Mouse (Mus musculus): ENCODE results near the gene Ifnb1. TPM values are rescaled to one million over a fixed set of nuclear protein-coding genes. Genes with fewer than 3 reads are reported as not detected.

Ifnb1 gene
- not detected in 2 replicates for polyA plus RNA-seq (2012; rRNA removed)

DNA sequence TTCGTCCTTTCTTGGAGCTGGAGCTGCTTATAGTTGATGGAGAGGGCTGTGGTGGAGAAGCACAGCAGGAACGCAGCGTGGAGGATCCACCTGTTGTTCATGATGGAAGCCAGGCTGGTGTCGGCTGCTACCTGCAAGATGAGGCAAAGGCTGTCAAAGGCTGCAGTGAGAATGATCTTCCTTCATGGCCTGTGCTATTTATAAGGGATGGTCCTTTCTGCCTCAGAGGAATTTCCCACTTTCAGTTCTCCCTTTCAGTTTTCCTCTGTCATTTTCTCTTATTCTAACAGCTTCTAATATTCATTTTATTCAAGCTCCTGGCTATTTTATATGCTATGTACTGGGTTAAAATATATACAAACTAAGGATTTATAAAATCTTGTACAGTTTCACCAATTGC lies at the start of gene Ifnb1:
TSS of gene Ifnb1 (minus strand) at position 101 of the 400 bp plus-strand sequence.

DNA sequence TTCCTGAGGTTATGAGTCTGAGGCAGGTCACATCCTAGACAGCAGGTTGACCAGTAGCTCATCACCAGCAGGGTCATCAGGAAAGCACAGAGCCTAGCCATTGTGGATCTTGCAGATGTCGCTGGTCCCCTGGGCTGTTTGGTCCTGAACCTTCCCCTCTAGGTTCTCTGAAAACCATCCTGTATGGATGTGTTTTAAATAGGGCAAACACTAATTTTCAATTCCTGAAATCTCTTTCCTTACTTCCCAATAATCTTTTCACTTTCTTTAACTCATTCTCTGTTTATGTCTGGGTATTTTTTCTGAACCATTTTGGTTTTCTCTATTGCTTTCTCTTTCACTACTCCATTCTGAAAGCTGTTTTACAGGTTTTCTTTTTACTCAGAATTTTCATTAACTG lies 49.1 kb upstream of the Ifnb1 start, which contains the start of gene Ifna14:
TSS of gene Ifna14 (minus strand) at position 101 of the 400 bp plus-strand sequence.

GRCm38 (mm10) chr4:88558145-88558544 lies 35.6 kb upstream of the Ifnb1 start, which contains the start of gene Ifna15:
Gene Ifna15, minus strand, starts transcription at chr4:88558245.

Other genes with a start within 250 kb of the Ifnb1 start
- 1.3 TPM in 2 replicates for gene Hacd4, start 83.8 kb downstream of the Ifnb1 start, polyA plus RNA-seq (2012; rRNA removed)
- not detected in 2 replicates for gene Ifna15, start 35.5 kb upstream of the Ifnb1 start, polyA plus RNA-seq (2012; rRNA removed)
- gene Ifna14, start 49.0 kb upstream of the Ifnb1 start, polyA plus RNA-seq (2012; rRNA removed), result not detected in 2 replicates
- gene Ifna9, start 69.6 kb upstream of the Ifnb1 start, polyA plus RNA-seq (2012; rRNA removed), result not detected in 2 replicates
- gene Ifna12, start 80.6 kb upstream of the Ifnb1 start, polyA plus RNA-seq (2012; rRNA removed), result not detected in 2 replicates
- gene C87499, start 111.6 kb upstream of the Ifnb1 start, polyA plus RNA-seq (2012; rRNA removed), result not detected in 2 replicates
- gene Ifna13, start 121.7 kb upstream of the Ifnb1 start, polyA plus RNA-seq (2012; rRNA removed), result not detected in 2 replicates
- not detected in 2 replicates for gene Ifna16, start 154.2 kb upstream of the Ifnb1 start, polyA plus RNA-seq (2012; rRNA removed)
- gene Ifna2, start 161.1 kb upstream of the Ifnb1 start, polyA plus RNA-seq (2012; rRNA removed), result not detected in 2 replicates
- gene Ifnab, start 168.6 kb upstream of the Ifnb1 start, polyA plus RNA-seq (2012; rRNA removed), result not detected in 2 replicates
- 1.9 and 2.1 TPM in 2 replicates for gene Gm26566, start 199.0 kb upstream of the Ifnb1 start, polyA plus RNA-seq (2012; rRNA removed)
- 48.0 and 49.2 TPM in 2 replicates for gene Klhl9, start 199.7 kb upstream of the Ifnb1 start, polyA plus RNA-seq (2012; rRNA removed)
- gene Gm13271, start 232.1 kb upstream of the Ifnb1 start, polyA plus RNA-seq (2012; rRNA removed), result not detected in 2 replicates
- gene Gm13283, start 237.3 kb upstream of the Ifnb1 start, polyA plus RNA-seq (2012; rRNA removed), result 0.04 TPM in 1 of 2 replicates, not detected in the other

Measured in central nervous system, embryonic 18 days (tissue).